Mouse (Mus musculus): Measurements from ENCODE around the gene Pax5. TPM values are rescaled to one million over a fixed set of nuclear protein-coding genes. Genes with fewer than 3 reads are reported as not detected.
A peak's percentile ranks its signal among the peaks of the same experiment; 100 is the strongest.

Gene Pax5
- total and polyA plus RNA-seq, 2 experiments from 2014 or later: 3.0 to 46.0 TPM

DNA sequence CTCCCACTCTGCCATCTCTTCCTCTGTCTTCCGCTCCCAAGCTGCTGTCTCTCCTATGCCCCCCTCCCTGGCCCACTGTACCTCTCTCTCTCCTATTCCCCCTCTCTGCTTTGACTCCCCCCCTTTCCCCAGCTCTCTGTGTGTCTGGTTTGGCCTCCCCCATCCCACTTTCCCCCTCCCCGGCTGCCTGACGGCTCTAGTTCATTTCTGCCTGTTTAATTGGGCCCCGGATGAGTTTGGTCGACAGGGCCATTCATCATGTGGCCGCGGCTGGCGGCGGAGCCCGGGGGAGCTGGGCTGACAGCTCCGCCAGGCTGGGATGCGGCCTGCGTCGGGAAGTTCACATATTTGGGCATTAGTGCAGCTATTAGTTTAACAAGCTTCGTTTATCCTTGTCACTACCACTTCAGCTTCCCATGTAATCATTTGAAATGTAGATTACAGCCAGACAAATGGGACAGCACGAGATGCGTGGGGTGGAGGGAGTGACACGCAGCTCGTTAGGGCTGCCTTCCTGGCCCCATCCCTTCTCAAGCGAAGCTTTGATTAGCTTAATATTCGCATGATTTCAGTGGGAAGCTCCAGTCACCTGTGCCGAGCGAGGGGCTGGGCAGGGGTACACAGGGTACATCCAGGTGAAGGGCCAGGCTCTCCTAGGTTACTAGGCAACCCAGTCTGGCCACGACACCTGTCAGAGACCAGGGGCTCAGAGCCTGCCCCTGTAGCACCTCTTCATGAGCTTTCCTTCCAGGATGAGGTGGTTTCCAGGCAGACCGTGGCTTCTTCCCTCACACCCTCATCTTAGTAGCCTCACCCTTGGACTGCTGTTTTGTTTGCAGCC, 201.7 kb downstream of the Pax5 start:
- ATAC-seq (ENCODE audit: low FRiP score) (no peak; the same call in 1 of the 2 replicates), DNase-seq (ENCODE audit: low spot score) (peak; percentile 67)
- H3K27ac ChIP-seq (ENCODE audit: low read depth, low read length): no peak overlapping the region
- H3K9me3 ChIP-seq (ENCODE audit: low read length): no peaks in the 10 kb centered on the region
- H3K27me3 ChIP-seq (ENCODE audit: insufficient read depth, low read length): peaks cover 6% of the 10 kb centered on the region; the same call in 1 of the 2 replicates
- peak overlapping the region; percentile 22; the same call in 1 of the 2 replicates for H3K4me2 ChIP-seq (ENCODE audit: low read depth, low read length, poor library complexity, severe bottlenecking)
- H3K36me3 ChIP-seq (ENCODE audit: insufficient read depth, low read length): no peaks in the 10 kb centered on the region
- WGBS: 29% methylated on average over 25 of the region's 25 CpGs
- no peak overlapping the region for H3K4me3 ChIP-seq (ENCODE audit: low read depth, low read length)
- TF ChIP-seq CTCF (IDR thresholded peaks at IDR 0.05): no peak
- H3K4me1 ChIP-seq (ENCODE audit: insufficient read depth, low read length): no peaks in the 10 kb centered on the region; the same call in 1 of the 2 replicates
- no peak overlapping the region for H3K9ac ChIP-seq (replicated peaks; ENCODE audit: low read length, poor library complexity, severe bottlenecking)

DNA sequence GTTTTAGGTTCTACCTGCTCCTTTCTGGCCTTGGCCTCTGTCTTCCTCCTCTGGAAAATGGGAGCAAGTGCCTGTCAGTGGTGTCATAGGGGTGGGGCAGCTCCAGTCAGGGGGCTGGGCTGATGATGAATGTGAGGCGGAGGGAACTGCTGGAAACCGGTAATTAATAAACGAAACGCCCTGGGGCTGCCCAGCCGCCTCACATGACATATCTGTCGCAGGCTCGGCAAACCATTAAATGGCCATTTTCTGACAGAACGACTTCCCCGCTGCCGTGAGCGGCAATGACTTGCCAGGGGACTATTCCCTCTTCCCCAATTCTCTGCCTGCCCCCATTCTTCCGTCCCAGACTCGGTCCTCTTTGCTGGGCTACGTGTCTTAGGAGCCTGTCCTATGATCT, 202.4 kb downstream of the Pax5 start:
- H3K27ac ChIP-seq (ENCODE audit: low read depth, low read length): no peak overlapping the region
- ATAC-seq (ENCODE audit: low FRiP score) (no peak), DNase-seq (ENCODE audit: low spot score) (no peak)
- H3K4me2 ChIP-seq (ENCODE audit: low read depth, low read length, poor library complexity, severe bottlenecking): no peak overlapping the region
- H3K9me3 ChIP-seq (ENCODE audit: low read length): no peaks in the 10 kb centered on the region
- H3K4me3 ChIP-seq (ENCODE audit: low read depth, low read length): no peak overlapping the region
- H3K9ac ChIP-seq (replicated peaks; ENCODE audit: low read length, poor library complexity, severe bottlenecking): no peak overlapping the region
- H3K36me3 ChIP-seq (ENCODE audit: insufficient read depth, low read length): no peaks in the 10 kb centered on the region
- H3K4me1 ChIP-seq (ENCODE audit: insufficient read depth, low read length): no peaks in the 10 kb centered on the region; the same call in 1 of the 2 replicates
- 40% methylated on average over 14 of the region's 14 CpGs for WGBS
- peaks cover 6% of the 10 kb centered on the region; the same call in 1 of the 2 replicates for H3K27me3 ChIP-seq (ENCODE audit: insufficient read depth, low read length)
- TF ChIP-seq CTCF (IDR thresholded peaks at IDR 0.05): no peak

GRCm38 (mm10) chr4:44504998-44505397, 205.3 kb downstream of the Pax5 start:
- 80% methylated on average over 7 of the region's 7 CpGs for WGBS
- TF ChIP-seq CTCF (IDR thresholded peaks at IDR 0.05): no peak

DNA sequence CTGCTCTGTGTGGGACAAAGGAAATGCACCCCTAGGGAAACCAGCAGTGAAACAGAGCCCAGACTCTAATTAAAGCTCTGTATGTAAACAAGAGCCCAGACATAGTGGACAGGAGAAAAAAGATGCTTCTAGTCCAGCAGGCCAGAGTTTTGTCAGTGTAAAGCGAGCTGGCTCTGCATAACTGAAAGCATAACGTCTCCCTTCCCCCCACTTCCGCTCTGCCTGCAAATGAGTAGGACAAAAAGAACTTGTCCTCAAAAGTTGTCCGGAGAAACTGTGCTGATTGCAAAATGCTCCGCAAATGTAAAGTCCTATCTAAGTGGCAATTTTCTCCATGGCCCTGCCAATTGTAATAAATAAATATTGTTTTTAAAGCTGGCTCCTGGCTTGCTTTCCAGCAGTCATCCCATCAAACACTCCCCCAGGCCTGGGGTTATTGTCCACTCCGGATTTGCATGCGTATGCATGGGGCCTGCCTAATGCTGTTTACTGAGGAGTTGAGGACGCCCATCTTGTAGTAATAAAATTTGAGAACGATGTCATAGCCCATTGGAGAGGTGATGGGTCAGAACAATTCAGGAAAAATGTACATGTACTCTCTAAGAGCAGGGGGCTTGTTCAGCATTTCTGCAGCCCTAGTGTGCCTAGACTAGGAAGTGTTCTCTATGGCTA, 208.0 kb downstream of the Pax5 start:
- DNase-seq (ENCODE audit: low spot score): no peak
- 43% methylated on average over 9 of the region's 9 CpGs for WGBS

More at GRCm38 (mm10) chr4:44504998-44505397, 205.3 kb downstream of the Pax5 start:
- Histone ChIP-seq H3K9ac (replicated peaks; ENCODE audit: low read length, poor library complexity, severe bottlenecking) (no peak overlapping the region), H3K4me3 (ENCODE audit: low read depth, low read length) (no peak overlapping the region), H3K27ac (ENCODE audit: low read depth, low read length) (no peak overlapping the region), H3K27me3 (ENCODE audit: insufficient read depth, low read length) (0 out of 2 replicates have a peak, but pooled peaks cover 3% of the 10 kb centered on the region), H3K4me1 (ENCODE audit: insufficient read depth, low read length) (no peaks in the 10 kb centered on the region; the same call in 1 of the 2 replicates), H3K4me2 (ENCODE audit: low read depth, low read length, poor library complexity, severe bottlenecking) (no peak overlapping the region), H3K36me3 (ENCODE audit: insufficient read depth, low read length) (no peaks in the 10 kb centered on the region), H3K9me3 (ENCODE audit: low read length) (no peaks in the 10 kb centered on the region)
- DNase-seq (ENCODE audit: low spot score) (no peak), ATAC-seq (ENCODE audit: low FRiP score) (no peak)

GRCm38 (mm10) chr4:44498156-44498555, 212.1 kb downstream of the Pax5 start:
- WGBS: 69% methylated on average over 5 of the region's 5 CpGs
- no peak for TF ChIP-seq CTCF (IDR thresholded peaks at IDR 0.05)

More for the DNA sequence above, 208.0 kb downstream of the Pax5 start:
- no peak for ATAC-seq (ENCODE audit: low FRiP score)
- Histone ChIP-seq H3K4me1 (ENCODE audit: insufficient read depth, low read length) (no peaks in the 10 kb centered on the region), H3K4me2 (ENCODE audit: low read depth, low read length, poor library complexity, severe bottlenecking) (no peak overlapping the region), H3K4me3 (ENCODE audit: low read depth, low read length) (no peak overlapping the region), H3K36me3 (ENCODE audit: insufficient read depth, low read length) (no peaks in the 10 kb centered on the region), H3K9me3 (ENCODE audit: low read length) (no peaks in the 10 kb centered on the region), H3K9ac (replicated peaks; ENCODE audit: low read length, poor library complexity, severe bottlenecking) (no peak overlapping the region), H3K27ac (ENCODE audit: low read depth, low read length) (no peak overlapping the region), H3K27me3 (ENCODE audit: insufficient read depth, low read length) (no peaks in the 10 kb centered on the region)
- TF ChIP-seq CTCF (IDR thresholded peaks at IDR 0.05): no peak

DNA sequence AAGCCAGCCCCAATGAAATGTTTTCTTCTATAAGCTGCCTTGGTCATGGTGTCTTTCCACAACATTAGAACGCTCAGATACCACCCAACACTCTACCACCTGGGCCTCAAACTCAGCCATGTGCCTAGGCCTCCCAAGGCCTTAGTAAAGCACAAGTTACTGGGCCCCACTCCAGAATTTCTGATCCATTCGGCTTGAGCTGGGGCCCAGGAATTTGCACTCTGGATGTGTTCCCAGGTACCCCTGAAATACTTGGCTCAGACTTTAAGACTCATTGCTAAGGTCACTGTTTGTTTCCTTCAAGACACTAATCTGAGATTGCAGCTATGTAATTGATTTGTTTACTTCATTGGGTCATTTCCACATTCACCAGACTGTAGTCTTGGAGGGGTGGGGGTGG, 214.5 kb downstream of the Pax5 start:
- no peak overlapping the region for H3K27ac ChIP-seq (ENCODE audit: low read depth, low read length)
- DNase-seq (ENCODE audit: low spot score) (no peak), ATAC-seq (ENCODE audit: low FRiP score) (no peak)
- H3K4me3 ChIP-seq (ENCODE audit: low read depth, low read length): no peak overlapping the region
- no peaks in the 10 kb centered on the region for H3K9me3 ChIP-seq (ENCODE audit: low read length)
- H3K4me2 ChIP-seq (ENCODE audit: low read depth, low read length, poor library complexity, severe bottlenecking): no peak overlapping the region
- H3K27me3 ChIP-seq (ENCODE audit: insufficient read depth, low read length): no peaks in the 10 kb centered on the region
- no peak for TF ChIP-seq CTCF (IDR thresholded peaks at IDR 0.05)
- H3K36me3 ChIP-seq (ENCODE audit: insufficient read depth, low read length): no peaks in the 10 kb centered on the region
- WGBS: 76% methylated on average over 2 of the region's 2 CpGs
- no peaks in the 10 kb centered on the region for H3K4me1 ChIP-seq (ENCODE audit: insufficient read depth, low read length)
- H3K9ac ChIP-seq (replicated peaks; ENCODE audit: low read length, poor library complexity, severe bottlenecking): no peak overlapping the region

More at GRCm38 (mm10) chr4:44498156-44498555, 212.1 kb downstream of the Pax5 start:
- no peaks in the 10 kb centered on the region for H3K4me1 ChIP-seq (ENCODE audit: insufficient read depth, low read length)
- DNase-seq (ENCODE audit: low spot score) (no peak), ATAC-seq (ENCODE audit: low FRiP score) (no peak)
- H3K4me2 ChIP-seq (ENCODE audit: low read depth, low read length, poor library complexity, severe bottlenecking): no peak overlapping the region
- no peaks in the 10 kb centered on the region for H3K36me3 ChIP-seq (ENCODE audit: insufficient read depth, low read length)
- H3K4me3 ChIP-seq (ENCODE audit: low read depth, low read length): no peak overlapping the region
- no peaks in the 10 kb centered on the region for H3K27me3 ChIP-seq (ENCODE audit: insufficient read depth, low read length)
- no peak overlapping the region for H3K27ac ChIP-seq (ENCODE audit: low read depth, low read length)
- no peaks in the 10 kb centered on the region for H3K9me3 ChIP-seq (ENCODE audit: low read length)
- H3K9ac ChIP-seq (replicated peaks; ENCODE audit: low read length, poor library complexity, severe bottlenecking): no peak overlapping the region

All from midbrain, postnatal 0 days (tissue).